Mouse (Mus musculus): ENCODE results near the gene Riok2. TPM values are rescaled to one million over a fixed set of nuclear protein-coding genes. Genes with fewer than 3 reads are reported as not detected.
A peak's percentile ranks its signal among the peaks of the same experiment; 100 is the strongest.
"Not testable (repeated sequence)": the region's sequence is repeated elsewhere in the genome, so short reads cannot be mapped to it uniquely, and the experiment has no call there.

The Riok2 gene
- polyA plus RNA-seq (2016; fragmentation: Nextera tagmentation; extraction: Ambion mirVana) = 33.2 and 33.4 TPM in 2 replicates

DNA sequence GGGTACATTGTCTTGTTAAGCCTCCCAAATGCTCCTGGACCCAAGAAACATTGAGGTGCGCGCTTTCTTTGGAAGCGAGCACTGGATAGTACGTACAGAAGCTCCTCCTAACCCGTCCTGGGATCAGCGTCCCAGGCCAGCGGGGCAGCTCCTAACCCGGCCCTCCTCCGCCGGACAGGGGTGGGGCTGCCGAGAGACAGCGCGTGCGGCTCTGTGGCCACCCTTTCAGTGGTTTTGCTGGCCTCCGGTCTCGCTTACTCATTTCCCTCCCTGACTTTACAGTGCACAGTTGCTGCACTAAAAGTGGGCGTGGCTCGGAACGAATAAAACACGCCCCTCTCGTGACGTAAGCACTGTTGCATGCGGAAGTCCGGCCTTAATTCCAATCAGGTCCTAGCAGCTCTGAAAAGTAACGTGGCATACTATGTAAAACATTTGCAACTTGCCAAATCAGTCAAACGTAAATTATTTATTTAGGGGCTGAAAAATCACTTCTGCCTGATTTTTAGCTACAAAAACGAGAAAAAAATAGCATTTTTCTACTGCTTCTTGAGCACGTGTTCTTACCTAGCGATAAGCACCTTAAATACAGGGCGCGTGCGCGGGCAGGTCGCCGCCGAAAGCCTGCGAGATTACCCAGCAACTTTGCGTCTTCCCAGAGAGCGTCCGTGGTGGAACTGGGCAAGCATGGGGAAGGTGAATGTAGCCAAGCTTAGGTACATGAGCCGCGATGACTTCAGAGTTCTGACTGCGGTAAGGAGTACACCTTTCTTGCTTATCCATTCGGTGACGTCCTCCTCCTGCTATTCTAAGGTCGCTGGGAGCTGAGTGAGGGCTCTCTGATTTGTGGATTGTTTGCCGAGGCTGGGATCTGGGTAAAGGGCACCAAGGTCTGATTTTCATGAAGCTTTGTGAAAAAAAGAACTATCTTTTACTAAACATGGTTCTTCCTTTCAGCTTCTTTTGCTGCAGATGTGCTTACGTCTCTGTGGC, at the start of gene Riok2:
Gene Riok2, plus strand, starts transcription at position 392 of the 993 bp plus-strand sequence.
- H3K4me1 ChIP-seq = peaks cover 23% of the 10 kb centered on the region
- H3K27me3 ChIP-seq (ENCODE audit: poor library complexity, severe bottlenecking) = no peaks in the 10 kb centered on the region
- no peaks in the 10 kb centered on the region for H3K9me3 ChIP-seq
- H3K36me3 ChIP-seq (replicated peaks) = peaks cover 25% of the 10 kb centered on the region
- peak within 1 kb of the TSS; percentile 93 for H3K27ac ChIP-seq
- DNase-seq (ENCODE audit: extremely low spot score, low spot score) = peak; percentile 92
- WGBS = under 1% methylated on average over 48 of the region's 48 CpGs
- H3K4me3 ChIP-seq = peak within 1 kb of the TSS; percentile 65

DNA sequence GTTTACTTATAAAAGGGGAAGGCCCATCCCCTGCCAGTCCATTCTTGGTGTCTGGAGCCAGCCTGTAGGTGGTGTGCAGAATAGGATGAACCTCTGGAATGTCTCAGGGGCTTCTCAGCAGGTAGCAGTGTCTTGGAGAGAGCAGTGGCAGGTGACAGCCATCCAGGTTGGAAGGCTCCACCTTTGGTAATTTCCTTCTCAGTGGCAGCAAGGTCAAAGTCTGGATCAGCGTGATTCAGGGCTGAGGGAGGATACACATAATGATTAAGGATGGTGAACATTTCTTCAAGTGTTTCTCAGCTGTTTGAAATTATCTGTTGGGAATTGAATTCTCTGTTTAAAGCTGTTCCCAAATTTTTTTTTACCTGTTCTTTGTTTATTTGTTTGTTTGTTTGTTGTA, 48.1 kb upstream of the Riok2 start:
- H3K9me3 ChIP-seq; H3K27ac ChIP-seq; H3K4me3 ChIP-seq; H3K27me3 ChIP-seq (ENCODE audit: poor library complexity, severe bottlenecking); H3K36me3 ChIP-seq (replicated peaks); DNase-seq (ENCODE audit: extremely low spot score, low spot score); H3K4me1 ChIP-seq: not testable (repeated sequence)
- 84% methylated on average over 1 of the region's 1 CpGs for WGBS

DNA sequence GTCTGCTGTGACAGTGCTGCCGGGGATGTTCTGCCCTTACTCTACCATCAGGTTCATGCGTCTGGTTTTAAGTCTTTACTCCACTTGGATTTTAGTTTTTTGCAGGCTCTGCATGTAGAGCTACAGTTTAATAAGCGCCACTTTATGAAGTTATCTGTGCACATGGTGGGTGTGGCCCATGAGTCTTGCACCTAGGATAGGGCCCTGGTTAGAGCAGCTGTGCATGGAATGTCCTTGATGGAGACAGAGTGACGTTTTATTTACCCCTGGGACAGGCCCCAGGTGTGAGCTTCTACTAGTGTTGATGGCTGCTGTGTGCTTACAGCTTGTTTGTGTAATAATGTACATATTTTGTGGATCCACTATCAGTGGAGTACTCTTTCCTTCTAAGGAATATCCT, 47.5 kb upstream of the Riok2 start:
- Histone ChIP-seq H3K36me3 (replicated peaks) (no peaks in the 10 kb centered on the region; the same call in 1 of the 2 replicates), H3K9me3 (peaks cover 3% of the 10 kb centered on the region; the same call in 1 of the 2 replicates), H3K27me3 (ENCODE audit: poor library complexity, severe bottlenecking) (no peaks in the 10 kb centered on the region), H3K4me1 (no peaks in the 10 kb centered on the region), H3K4me3 (no peak overlapping the region), H3K27ac (no peak overlapping the region)
- 90% methylated on average over 4 of the region's 4 CpGs for WGBS
- no peak for DNase-seq (ENCODE audit: extremely low spot score, low spot score)

DNA sequence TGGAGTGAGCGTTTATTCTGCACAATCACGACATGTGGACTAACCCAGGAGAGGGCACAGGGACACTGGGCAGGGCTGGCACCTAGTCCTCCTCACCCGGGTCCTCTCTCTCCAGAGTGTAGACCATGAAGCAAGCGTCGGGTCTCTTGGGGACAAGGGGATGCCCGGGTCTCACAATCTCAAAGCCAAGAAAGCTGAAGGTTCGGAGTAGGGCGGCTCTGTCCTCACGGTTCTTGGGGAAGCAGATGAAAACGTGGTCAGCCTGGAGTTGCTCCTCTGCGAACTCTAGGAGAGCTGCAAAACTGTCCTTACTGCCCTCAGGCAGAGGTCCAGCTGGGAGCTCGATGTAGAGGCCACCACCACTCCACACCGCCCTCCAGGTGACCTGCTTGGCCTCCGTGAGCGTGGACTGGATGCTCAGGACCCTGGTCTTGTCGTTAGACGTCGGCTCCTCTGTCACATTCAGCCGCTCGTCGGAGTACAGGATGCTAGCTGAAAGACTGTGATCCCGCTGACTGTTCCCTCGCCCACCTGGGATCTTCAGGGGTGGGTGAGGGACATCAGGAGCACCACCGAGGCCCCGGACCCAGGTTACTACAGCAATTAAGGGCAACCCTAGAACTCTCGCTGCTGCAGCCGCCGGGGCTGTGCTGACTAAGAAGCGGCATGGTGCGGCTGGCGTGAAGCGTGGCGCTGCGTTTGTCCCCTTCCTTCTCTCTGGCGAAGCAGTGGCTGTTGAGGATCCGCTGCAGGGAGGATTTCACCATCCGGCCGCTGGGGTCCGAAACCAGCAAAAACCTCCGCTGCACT, 28.5 kb upstream of the Riok2 start:
- H3K27ac ChIP-seq; H3K36me3 ChIP-seq (replicated peaks); H3K9me3 ChIP-seq; DNase-seq (ENCODE audit: extremely low spot score, low spot score); H3K4me1 ChIP-seq; H3K27me3 ChIP-seq (ENCODE audit: poor library complexity, severe bottlenecking): not testable (repeated sequence)
- H3K4me3 ChIP-seq = peak overlapping the region; percentile 45
- 4% methylated on average over 37 of the region's 40 CpGs for WGBS

DNA sequence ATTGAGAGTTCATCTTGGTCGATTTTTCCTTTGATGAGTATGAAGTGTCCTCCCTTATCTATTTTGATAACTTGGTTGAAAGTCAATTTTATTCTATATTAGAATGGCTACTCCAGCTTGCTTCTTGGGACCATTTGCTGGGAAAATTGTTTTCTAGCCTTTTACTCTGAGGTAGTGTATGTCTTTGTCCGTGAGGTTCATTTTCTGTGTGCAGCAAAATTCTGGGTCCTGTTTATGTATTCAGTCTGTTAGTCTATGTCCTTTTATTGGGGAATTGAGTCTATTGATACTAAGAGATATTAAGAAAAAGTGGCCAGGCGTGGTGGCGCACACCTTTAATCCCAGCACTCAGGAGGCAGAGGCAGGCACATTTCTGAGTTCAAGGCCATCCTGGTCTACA, 27.8 kb upstream of the Riok2 start:
- not testable (repeated sequence) for H3K36me3 ChIP-seq (replicated peaks); DNase-seq (ENCODE audit: extremely low spot score, low spot score); H3K4me1 ChIP-seq; H3K27ac ChIP-seq; H3K9me3 ChIP-seq; H3K27me3 ChIP-seq (ENCODE audit: poor library complexity, severe bottlenecking)
- 43% methylated on average over 4 of the region's 4 CpGs for WGBS
- peak overlapping the region; percentile 45 for H3K4me3 ChIP-seq

DNA sequence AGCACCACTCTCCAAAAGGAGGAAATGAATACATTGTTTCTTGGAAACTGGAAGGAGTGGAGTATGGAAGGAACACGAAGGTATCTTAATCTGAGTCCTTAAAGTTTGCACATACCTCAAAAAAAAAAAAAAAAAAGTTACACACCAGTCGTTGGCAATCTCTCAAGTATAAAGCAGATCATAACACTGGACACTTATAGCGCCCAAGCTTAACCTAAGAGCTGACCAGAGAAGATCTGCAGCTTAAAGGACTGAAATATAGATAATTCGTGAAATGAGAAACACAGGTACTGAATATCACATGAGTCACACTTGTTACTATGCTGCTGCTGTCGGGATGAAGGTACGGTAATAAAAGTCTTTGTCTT, 575 bp upstream of the Riok2 start:
- H3K4me3 ChIP-seq = peak overlapping the region; percentile 65
- WGBS = 7% methylated on average over 6 of the region's 6 CpGs
- H3K36me3 ChIP-seq (replicated peaks) = peaks cover 19% of the 10 kb centered on the region
- H3K9me3 ChIP-seq = no peaks in the 10 kb centered on the region
- no peak for DNase-seq (ENCODE audit: extremely low spot score, low spot score)
- H3K4me1 ChIP-seq = peaks cover 23% of the 10 kb centered on the region
- H3K27ac ChIP-seq = peak overlapping the region; percentile 93
- no peaks in the 10 kb centered on the region for H3K27me3 ChIP-seq (ENCODE audit: poor library complexity, severe bottlenecking)

DNA sequence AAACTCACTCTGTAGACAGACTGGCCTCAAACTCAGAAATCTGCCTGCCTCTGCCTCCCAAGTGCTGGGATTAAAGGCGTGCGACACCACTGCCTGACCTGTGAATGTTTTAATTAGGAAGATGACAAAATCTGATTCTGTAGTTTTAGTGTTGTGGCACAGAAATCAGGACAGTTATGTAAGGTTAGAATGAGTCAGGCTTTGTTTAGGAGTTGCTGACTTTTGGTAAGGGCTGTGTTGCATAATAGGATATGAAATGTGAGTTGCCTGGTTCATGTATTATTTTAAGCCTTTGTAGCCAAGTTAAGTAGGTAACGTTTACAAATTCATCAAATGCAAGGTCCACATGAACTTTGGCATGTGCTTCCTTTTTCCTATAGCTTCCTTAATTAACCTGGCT, 1.5 kb downstream of the Riok2 start:
- WGBS = 92% methylated on average over 3 of the region's 3 CpGs
- H3K27ac ChIP-seq = no peak overlapping the region
- no peaks in the 10 kb centered on the region for H3K27me3 ChIP-seq (ENCODE audit: poor library complexity, severe bottlenecking)
- no peak for DNase-seq (ENCODE audit: extremely low spot score, low spot score)
- peaks cover 39% of the 10 kb centered on the region for H3K36me3 ChIP-seq (replicated peaks)
- peaks cover 23% of the 10 kb centered on the region for H3K4me1 ChIP-seq
- H3K9me3 ChIP-seq = no peaks in the 10 kb centered on the region
- H3K4me3 ChIP-seq = peak overlapping the region; percentile 65

DNA sequence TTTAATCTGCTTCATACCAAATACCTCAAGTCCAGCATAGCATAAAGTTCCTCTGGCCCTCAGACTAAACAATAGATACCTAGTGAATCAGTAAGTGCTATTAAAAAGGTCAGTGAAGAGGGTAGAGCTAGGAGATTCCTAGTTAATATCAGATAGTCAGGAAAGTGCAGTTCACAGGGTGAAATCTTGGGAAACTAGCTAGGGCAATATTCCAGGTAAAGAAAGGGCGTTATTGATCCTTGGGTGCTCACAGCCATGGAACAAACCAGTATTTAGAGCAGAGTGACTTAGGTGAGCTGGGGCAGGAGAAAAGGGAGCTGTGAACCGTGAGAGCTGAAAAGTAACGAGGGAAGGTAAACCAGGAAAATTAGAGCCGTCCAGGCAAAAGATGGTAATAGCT, 9.6 kb downstream of the Riok2 start:
- H3K4me1 ChIP-seq = no peaks in the 10 kb centered on the region
- no peak overlapping the region for H3K4me3 ChIP-seq
- DNase-seq (ENCODE audit: extremely low spot score, low spot score) = no peak
- H3K27ac ChIP-seq = no peak overlapping the region
- peaks cover 100% of the 10 kb centered on the region for H3K36me3 ChIP-seq (replicated peaks)
- 97% methylated on average over 4 of the region's 4 CpGs for WGBS
- no peaks in the 10 kb centered on the region for H3K9me3 ChIP-seq
- no peaks in the 10 kb centered on the region for H3K27me3 ChIP-seq (ENCODE audit: poor library complexity, severe bottlenecking)

DNA sequence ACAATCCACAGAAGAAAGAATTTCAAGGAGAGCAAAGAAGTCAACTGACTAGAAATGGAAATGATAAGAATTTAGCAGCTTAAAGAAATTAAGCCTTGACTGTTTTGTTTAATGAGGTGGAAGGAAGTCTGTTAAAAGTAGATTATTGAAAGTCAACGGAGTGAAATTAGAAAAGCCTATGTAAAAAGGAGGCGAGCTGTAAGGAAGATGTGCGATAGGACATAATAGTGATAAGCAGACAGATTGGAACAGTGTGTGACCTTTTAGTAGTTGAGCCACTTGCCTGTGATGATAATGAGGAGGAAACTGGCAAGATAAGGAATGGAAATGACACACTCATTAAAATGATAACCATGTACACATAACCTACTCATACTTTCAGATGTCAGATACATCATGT, 10.4 kb downstream of the Riok2 start:
- H3K9me3 ChIP-seq = no peaks in the 10 kb centered on the region
- H3K27ac ChIP-seq = no peak overlapping the region
- 96% methylated on average over 3 of the region's 3 CpGs for WGBS
- H3K36me3 ChIP-seq (replicated peaks) = peaks cover 100% of the 10 kb centered on the region
- no peaks in the 10 kb centered on the region for H3K4me1 ChIP-seq
- H3K27me3 ChIP-seq (ENCODE audit: poor library complexity, severe bottlenecking) = no peaks in the 10 kb centered on the region
- no peak overlapping the region for H3K4me3 ChIP-seq
- no peak for DNase-seq (ENCODE audit: extremely low spot score, low spot score)

DNA sequence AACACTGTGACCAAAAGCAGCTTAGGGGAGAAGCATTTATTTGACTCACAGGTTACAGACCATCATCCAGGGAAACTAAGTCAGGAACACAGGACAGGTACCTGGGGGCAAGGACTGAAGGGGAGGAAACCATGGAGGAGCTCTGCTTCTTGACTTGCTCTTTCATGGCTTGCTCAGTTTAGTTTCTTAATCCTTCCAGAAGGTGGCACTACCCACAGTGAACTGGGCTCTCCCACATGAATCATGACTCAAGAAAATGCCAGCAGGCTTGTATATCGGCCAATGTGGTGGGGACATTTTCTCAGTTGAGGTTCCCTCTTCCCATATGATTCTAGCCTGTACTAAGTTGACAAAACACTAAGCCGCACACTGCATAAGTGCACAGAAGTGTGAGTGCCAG, 12.0 kb downstream of the Riok2 start:
- Histone ChIP-seq H3K27ac (no peak overlapping the region), H3K4me1 (no peaks in the 10 kb centered on the region), H3K36me3 (replicated peaks) (peaks cover 98% of the 10 kb centered on the region), H3K9me3 (no peaks in the 10 kb centered on the region), H3K27me3 (ENCODE audit: poor library complexity, severe bottlenecking) (no peaks in the 10 kb centered on the region), H3K4me3 (no peak overlapping the region)
- no peak for DNase-seq (ENCODE audit: extremely low spot score, low spot score)
- WGBS = 87% methylated on average over 2 of the region's 2 CpGs

DNA sequence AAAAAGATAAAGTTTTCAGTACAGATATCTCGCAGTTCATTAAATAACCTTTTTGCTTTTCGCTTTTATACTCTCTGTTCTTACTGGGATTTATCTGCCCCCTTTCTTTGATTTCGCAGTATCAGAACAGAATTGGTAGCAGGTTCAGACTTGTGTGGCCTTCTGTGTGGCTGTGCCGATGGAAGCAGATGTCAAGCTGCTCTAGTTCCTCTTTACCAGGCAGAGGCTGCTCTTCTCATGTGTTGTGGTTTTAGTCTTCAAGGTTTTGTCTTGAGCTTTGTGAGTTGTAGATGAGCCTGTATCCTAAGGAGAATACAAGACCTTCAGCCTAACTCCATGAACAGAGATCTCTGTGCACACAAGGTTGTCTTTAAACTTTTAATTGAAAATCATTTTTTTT, 17.7 kb downstream of the Riok2 start:
- WGBS = 95% methylated on average over 4 of the region's 4 CpGs
- no peak for DNase-seq (ENCODE audit: extremely low spot score, low spot score)
- H3K4me1 ChIP-seq = peaks cover 7% of the 10 kb centered on the region
- peaks cover 87% of the 10 kb centered on the region for H3K36me3 ChIP-seq (replicated peaks)
- H3K27me3 ChIP-seq (ENCODE audit: poor library complexity, severe bottlenecking) = no peaks in the 10 kb centered on the region
- H3K27ac ChIP-seq = no peak overlapping the region
- H3K4me3 ChIP-seq = no peak overlapping the region
- no peaks in the 10 kb centered on the region for H3K9me3 ChIP-seq

DNA sequence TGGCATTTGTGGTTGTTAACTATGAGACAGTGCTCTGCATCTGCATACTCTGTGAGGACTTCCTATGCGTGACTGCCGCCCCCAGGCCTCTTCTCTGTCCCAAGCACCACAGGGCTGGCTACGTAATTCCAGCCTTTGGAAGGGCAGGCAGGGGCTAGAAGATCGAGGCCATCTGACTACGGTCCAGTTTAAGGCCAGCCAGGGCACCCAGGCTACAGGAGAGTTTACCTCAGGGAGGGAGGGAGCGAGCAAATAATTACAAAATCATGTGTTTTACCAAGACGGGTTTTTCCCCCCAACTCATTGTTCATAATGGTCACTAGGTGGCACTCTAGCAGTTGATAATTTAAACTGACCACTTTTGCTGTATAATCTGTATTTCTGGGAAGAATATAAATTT, 18.8 kb downstream of the Riok2 start:
- H3K27ac ChIP-seq = no peak overlapping the region

DNA sequence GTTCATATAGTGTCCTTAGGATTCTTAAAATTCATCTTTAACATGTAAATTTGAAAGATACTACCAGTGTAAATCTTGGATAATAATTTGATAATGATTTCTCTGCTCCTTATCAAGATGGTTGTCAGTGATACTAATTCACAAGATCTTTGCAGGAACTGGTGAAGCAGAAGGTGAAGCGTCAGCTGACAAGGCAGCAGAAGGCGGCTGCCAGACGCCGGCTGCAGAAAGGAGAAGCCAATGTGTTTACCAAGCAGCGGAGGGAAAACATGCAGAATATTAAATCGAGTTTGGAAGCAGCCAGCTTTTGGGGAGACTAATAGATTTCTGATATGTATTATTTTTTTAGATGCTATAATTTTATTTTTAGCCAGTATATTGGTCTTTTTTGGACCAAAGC, 19.2 kb downstream of the Riok2 start:
- no peak overlapping the region for H3K27ac ChIP-seq
- DNase-seq (ENCODE audit: extremely low spot score, low spot score) = no peak
- no peak overlapping the region for H3K4me3 ChIP-seq
- peaks cover 72% of the 10 kb centered on the region for H3K36me3 ChIP-seq (replicated peaks)
- H3K4me1 ChIP-seq = peaks cover 20% of the 10 kb centered on the region
- 93% methylated on average over 6 of the region's 6 CpGs for whole genome bisulfite sequencing
- no peaks in the 10 kb centered on the region for H3K27me3 ChIP-seq (ENCODE audit: poor library complexity, severe bottlenecking)
- no peaks in the 10 kb centered on the region for H3K9me3 ChIP-seq

More for the DNA sequence above, 18.8 kb downstream of the Riok2 start:
- Histone ChIP-seq H3K9me3 (no peaks in the 10 kb centered on the region), H3K4me3 (no peak overlapping the region), H3K4me1 (peaks cover 18% of the 10 kb centered on the region), H3K36me3 (replicated peaks) (peaks cover 77% of the 10 kb centered on the region), H3K27me3 (ENCODE audit: poor library complexity, severe bottlenecking) (no peaks in the 10 kb centered on the region)
- DNase-seq (ENCODE audit: extremely low spot score, low spot score) = no peak
- WGBS = 67% methylated on average over 7 of the region's 7 CpGs

All from forebrain, embryonic 10.5 days (tissue).